Mouse (Mus musculus) megakaryocyte, embryonic 14.5 days (primary cell): ENCODE data around the gene Pex3.

ENCODE experiments used
- FLI1 ChIP-seq: IDR thresholded peaks from 2 replicates; pipeline ENCODE4 v1.6.1; 2012; ENCODE audit warnings: low read length, inconsistent platforms, mixed read lengths
- GATA1 ChIP-seq: IDR thresholded peaks from 3 replicates; pipeline ENCODE4 v1.6.1; 2012; ENCODE audit warnings: mixed read lengths, low read length, inconsistent platforms, borderline replicate concordance

DNA sequence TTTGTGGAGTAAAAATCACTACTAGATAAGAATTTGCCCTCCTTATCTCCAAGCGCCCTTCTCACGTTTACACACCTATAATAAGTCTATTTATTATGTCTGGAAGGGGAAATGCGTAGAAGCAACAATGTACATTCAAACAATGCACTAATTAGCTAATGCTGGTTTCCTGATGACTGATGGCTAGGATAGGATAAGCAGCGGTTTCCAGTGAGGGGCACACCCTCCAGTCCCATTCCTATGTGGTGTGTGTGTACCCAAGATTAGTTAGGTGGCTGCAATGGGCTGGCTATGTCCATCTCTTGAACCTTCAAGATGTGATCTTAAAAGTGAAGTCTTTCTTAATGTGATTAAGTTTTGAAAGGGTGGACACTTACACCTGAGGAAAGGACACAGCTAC is 31.1 kb downstream of the Pex3 start:
- no peak for TF ChIP-seq GATA1
- TF ChIP-seq FLI1 = no peak
